Mouse (Mus musculus) intestine, embryonic 16.5 days (tissue): ENCODE measurements around the gene Zfp444. TPM values are rescaled to one million over a fixed set of nuclear protein-coding genes. Genes with fewer than 3 reads are reported as not detected.

ENCODE experiments used
- ATAC-seq: fragments of 200-750 bp; cut with Nextera tagmentation; 2 replicates; pipeline ENCODE4 v1.8.0; 2017; ENCODE audit warnings: moderate TSS enrichment, moderate library complexity
- H3K27ac ChIP-seq: fragments of 300-500 bp; sonication (generic); 2 replicates; pipeline ENCODE4 v1.5.1; 2014; ENCODE audit warnings: mild to moderate bottlenecking, low read length
- H3K27me3 ChIP-seq: fragments of 300-500 bp; sonication (generic); replicated peaks from 2 replicates; pipeline ENCODE4 v1.6.1; 2014; ENCODE audit warnings: low read length, control low read depth, mixed read lengths; ENCODE audit not compliant: control insufficient read depth, insufficient read depth
- H3K36me3 ChIP-seq: fragments of 300-500 bp; sonication (generic); 2 replicates; pipeline ENCODE4 v1.6.1; 2014; ENCODE audit warnings: low read length, control low read depth; ENCODE audit not compliant: control insufficient read depth, insufficient read depth
- H3K4me1 ChIP-seq: fragments of 300-500 bp; sonication (generic); 2 replicates; pipeline ENCODE4 v1.6.1; 2014; ENCODE audit warnings: low read length, control low read depth, mixed read lengths; ENCODE audit not compliant: control insufficient read depth, insufficient read depth
- H3K4me2 ChIP-seq: fragments of 300-500 bp; sonication (generic); 2 replicates; pipeline ENCODE4 v1.6.1; 2014; ENCODE audit warnings: low read depth, low read length, control low read depth
- H3K4me3 ChIP-seq: fragments of 300-500 bp; sonication (generic); 2 replicates; pipeline ENCODE4 v1.5.1; 2014; ENCODE audit warnings: mild to moderate bottlenecking, low read length
- H3K9ac ChIP-seq: fragments of 300-500 bp; sonication (generic); 2 replicates; pipeline ENCODE4 v1.6.1; 2014; ENCODE audit warnings: low read depth, low read length
- H3K9me3 ChIP-seq: fragments of 300-500 bp; sonication (generic); 2 replicates; pipeline ENCODE4 v1.6.1; 2016; ENCODE audit warnings: low read length, control low read depth; ENCODE audit not compliant: control insufficient read depth
- WGBS: fragments of 180-500 bp; shearing (Covaris S2); extraction: QIAGEN DNeasy Blood & Tissue Kit; methylation state at CpG from one replicate; pipeline ENCODE4 v1.1.7; 2014; 5-methylcytosine and 5-hydroxymethylcytosine counted together
- polyA plus RNA-seq: library from polyadenylated mRNA; unstranded; fragments of >200 nt; fragmentation: Nextera tagmentation; extraction: Ambion mirVana; gene quantifications from 2 replicates; pipeline ENCODE4 v1.2.1, GENCODE M21; 2015

Zfp444 gene
- polyA plus RNA-seq, 1 experiment from 2014 or later: 35.3 TPM

- Histone ChIP-seq H3K9ac (peak overlapping the region; percentile 88; the same call in 1 of the 2 replicates), H3K9me3 (no peaks in the 10 kb centered on the region), H3K4me1 (peaks cover 22% of the 10 kb centered on the region), H3K4me3 (peak overlapping the region; percentile 80), H3K36me3 (no peaks in the 10 kb centered on the region), H3K4me2 (peak overlapping the region; percentile 65), H3K27ac (peak overlapping the region; percentile 93), H3K27me3 (no peaks in the 10 kb centered on the region)
- WGBS: 48% methylated on average over 9 of the region's 9 CpGs
- ATAC-seq: no peak
Measured at GRCm38 (mm10) chr7:6156901-6157472, 15.0 kb upstream of the Zfp444 start.

GRCm38 (mm10) chr7:6157479-6157878 lies 14.5 kb upstream of the Zfp444 start:
- WGBS: 56% methylated on average over 1 of the region's 1 CpGs
- no peak overlapping the region for H3K9ac ChIP-seq
- H3K36me3 ChIP-seq: no peaks in the 10 kb centered on the region
- peak overlapping the region; percentile 53; the same call in 1 of the 2 replicates for H3K27ac ChIP-seq
- 0 out of 2 replicates have a peak overlapping the region, but pooled peaks have one; percentile 65 for H3K4me2 ChIP-seq
- H3K9me3 ChIP-seq: no peaks in the 10 kb centered on the region
- H3K4me3 ChIP-seq: no peak overlapping the region
- H3K27me3 ChIP-seq: no peaks in the 10 kb centered on the region
- no peak for ATAC-seq
- peaks cover 21% of the 10 kb centered on the region for H3K4me1 ChIP-seq

GRCm38 (mm10) chr7:6159604-6160003 lies 12.4 kb upstream of the Zfp444 start:
- H3K4me1 ChIP-seq: peaks cover 4% of the 10 kb centered on the region
- WGBS: 81% methylated on average over 3 of the region's 3 CpGs
- no peaks in the 10 kb centered on the region for H3K36me3 ChIP-seq
- H3K4me3 ChIP-seq: no peak overlapping the region
- no peak overlapping the region for H3K9ac ChIP-seq
- H3K9me3 ChIP-seq: no peaks in the 10 kb centered on the region
- no peak overlapping the region for H3K4me2 ChIP-seq
- no peak overlapping the region for H3K27ac ChIP-seq
- H3K27me3 ChIP-seq: no peaks in the 10 kb centered on the region
- no peak for ATAC-seq

- Histone ChIP-seq H3K4me3 (no peak overlapping the region), H3K9ac (no peak overlapping the region), H3K4me2 (no peak overlapping the region), H3K4me1 (peaks cover 3% of the 10 kb centered on the region; the same call in 1 of the 2 replicates), H3K27me3 (no peaks in the 10 kb centered on the region), H3K36me3 (no peaks in the 10 kb centered on the region), H3K9me3 (no peaks in the 10 kb centered on the region), H3K27ac (no peak overlapping the region)
- no peak for ATAC-seq
- 59% methylated on average over 3 of the region's 3 CpGs for WGBS
Measured at GRCm38 (mm10) chr7:6161541-6161940, 10.5 kb upstream of the Zfp444 start.

- Histone ChIP-seq H3K27ac (no peak overlapping the region), H3K36me3 (no peaks in the 10 kb centered on the region), H3K4me3 (no peak overlapping the region), H3K4me1 (no peaks in the 10 kb centered on the region), H3K9ac (no peak overlapping the region), H3K4me2 (no peak overlapping the region), H3K9me3 (no peaks in the 10 kb centered on the region), H3K27me3 (no peaks in the 10 kb centered on the region)
- 76% methylated on average over 4 of the region's 4 CpGs for WGBS
- ATAC-seq: no peak
Measured at GRCm38 (mm10) chr7:6162172-6162571, 9.9 kb upstream of the Zfp444 start.

GRCm38 (mm10) chr7:6164671-6165070 lies 7.4 kb upstream of the Zfp444 start:
- no peaks in the 10 kb centered on the region for H3K9me3 ChIP-seq
- no peak overlapping the region for H3K4me2 ChIP-seq

GRCm38 (mm10) chr7:6169403-6169802 lies 2.6 kb upstream of the Zfp444 start:
- Histone ChIP-seq H3K4me2 (no peak overlapping the region), H3K9me3 (no peaks in the 10 kb centered on the region), H3K36me3 (no peaks in the 10 kb centered on the region), H3K4me3 (no peak overlapping the region), H3K27ac (peak overlapping the region; percentile 73), H3K4me1 (0 out of 2 replicates have a peak, but pooled peaks cover 5% of the 10 kb centered on the region), H3K27me3 (no peaks in the 10 kb centered on the region), H3K9ac (no peak overlapping the region)
- 49% methylated on average over 3 of the region's 3 CpGs for WGBS
- peak; percentile 55 for ATAC-seq

More at GRCm38 (mm10) chr7:6164671-6165070, 7.4 kb upstream of the Zfp444 start:
- no peak overlapping the region for H3K4me3 ChIP-seq
- no peak for ATAC-seq
- 55% methylated on average over 5 of the region's 5 CpGs for WGBS
- H3K27ac ChIP-seq: no peak overlapping the region
- H3K9ac ChIP-seq: no peak overlapping the region
- H3K27me3 ChIP-seq: no peaks in the 10 kb centered on the region
- H3K36me3 ChIP-seq: no peaks in the 10 kb centered on the region
- no peaks in the 10 kb centered on the region for H3K4me1 ChIP-seq

GRCm38 (mm10) chr7:6170391-6170790 lies 1.6 kb upstream of the Zfp444 start:
- 0 out of 2 replicates have a peak overlapping the region, but pooled peaks have one; percentile 23 for H3K27ac ChIP-seq
- no peak overlapping the region for H3K4me3 ChIP-seq
- WGBS: 72% methylated on average over 9 of the region's 9 CpGs
- no peak overlapping the region for H3K4me2 ChIP-seq
- no peak for ATAC-seq
- H3K9me3 ChIP-seq: no peaks in the 10 kb centered on the region
- H3K27me3 ChIP-seq: no peaks in the 10 kb centered on the region
- H3K36me3 ChIP-seq: no peaks in the 10 kb centered on the region
- H3K4me1 ChIP-seq: peaks cover 9% of the 10 kb centered on the region; the same call in 1 of the 2 replicates
- H3K9ac ChIP-seq: no peak overlapping the region

- Histone ChIP-seq H3K4me3 (peak overlapping the region; percentile 58; the same call in 1 of the 2 replicates), H3K36me3 (no peaks in the 10 kb centered on the region), H3K9ac (peak overlapping the region; percentile 69; the same call in 1 of the 2 replicates), H3K4me1 (peaks cover 9% of the 10 kb centered on the region; the same call in 1 of the 2 replicates), H3K27ac (peak overlapping the region; percentile 85), H3K4me2 (peak overlapping the region; percentile 90), H3K9me3 (no peaks in the 10 kb centered on the region), H3K27me3 (no peaks in the 10 kb centered on the region)
- WGBS: 41% methylated on average over 6 of the region's 6 CpGs
- no peak for ATAC-seq
Measured at GRCm38 (mm10) chr7:6170871-6171270, 1.2 kb upstream of the Zfp444 start.
